Mouse (Mus musculus): ENCODE measurements around the gene Slc22a29. TPM values are rescaled to one million over a fixed set of nuclear protein-coding genes. Genes with fewer than 3 reads are reported as not detected.

Gene Slc22a29
- not detected in 2 replicates for polyA plus RNA-seq (2015; fragmentation: Nextera tagmentation; extraction: Ambion mirVana)

GRCm38 (mm10) chr19:8218800-8219199 is at the start of gene Slc22a29:
TSS of gene Slc22a29 (minus strand) at chr19:8218900.

GRCm38 (mm10) chr19:8131881-8132280 is 86.8 kb downstream of the Slc22a29 start, which contains the start of gene Slc22a28:
TSS of gene Slc22a28 (minus strand) at chr19:8131982.

Other genes with a start within 250 kb of the Slc22a29 start
- not detected in 2 replicates for gene Slc22a28, start 86.9 kb downstream of the Slc22a29 start, polyA plus RNA-seq (2015; fragmentation: Nextera tagmentation; extraction: Ambion mirVana)
- not detected in 2 replicates for gene Slc22a30, start 186.2 kb upstream of the Slc22a29 start, polyA plus RNA-seq (2015; fragmentation: Nextera tagmentation; extraction: Ambion mirVana)